Mouse (Mus musculus): Measurements from ENCODE around the gene Aatk.

GRCm38 (mm10) chr11:120040440-120040839 is 6.5 kb downstream of the Aatk start:
- no peak for TF ChIP-seq CTCF (IDR thresholded peaks at IDR 0.05; ENCODE audit: control insufficient read depth, insufficient read depth, insufficient read length)
- no peak for TF ChIP-seq USF1 (IDR thresholded peaks at IDR 0.05; ENCODE audit: low read depth)
- TF ChIP-seq MAX (IDR thresholded peaks at IDR 0.05): no peak
- no peak for TF ChIP-seq FOSL1 (IDR thresholded peaks at IDR 0.05; ENCODE audit: insufficient read depth, low read length, poor library complexity, severe bottlenecking)
- TF ChIP-seq MYOD1 (IDR thresholded peaks at IDR 0.05; ENCODE audit: control insufficient read depth, insufficient read length, low read depth): no peak
- no peak for TF ChIP-seq CEBPB (IDR thresholded peaks at IDR 0.05; ENCODE audit: low read depth)
- TF ChIP-seq MYOG (IDR thresholded peaks at IDR 0.05; ENCODE audit: control insufficient read depth, extremely low read depth, insufficient read length): no peak
